Mouse (Mus musculus): Measurements from ENCODE around the gene Sdad1. TPM values are rescaled to one million over a fixed set of nuclear protein-coding genes. Genes with fewer than 3 reads are reported as not detected.

Sdad1 gene
- total RNA-seq, 2 experiments from 2014 or later: 41.2 to 84.2 TPM

DNA sequence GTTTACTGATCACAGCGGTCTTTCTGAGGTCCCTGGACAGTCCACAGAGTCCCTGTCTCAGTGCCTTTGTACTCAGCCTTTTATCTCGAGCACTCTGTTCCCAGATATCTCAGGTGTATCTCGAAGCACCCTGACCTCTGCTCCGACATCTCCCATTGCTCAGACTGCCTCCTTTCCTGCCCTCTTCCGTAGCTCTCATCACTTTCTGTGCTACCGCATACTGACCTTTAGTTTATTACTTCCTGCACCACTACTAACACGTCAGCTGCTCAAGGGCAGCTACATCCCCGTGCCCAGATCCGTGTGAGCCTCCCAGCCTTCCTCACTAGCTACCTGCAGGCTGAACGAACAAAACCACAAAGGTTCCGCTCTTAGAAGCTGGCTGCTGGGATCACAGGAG, 61.7 kb downstream of the Sdad1 start:
- no peak for ATAC-seq (replicated peaks; ENCODE audit: poor library complexity, severe bottlenecking)

DNA sequence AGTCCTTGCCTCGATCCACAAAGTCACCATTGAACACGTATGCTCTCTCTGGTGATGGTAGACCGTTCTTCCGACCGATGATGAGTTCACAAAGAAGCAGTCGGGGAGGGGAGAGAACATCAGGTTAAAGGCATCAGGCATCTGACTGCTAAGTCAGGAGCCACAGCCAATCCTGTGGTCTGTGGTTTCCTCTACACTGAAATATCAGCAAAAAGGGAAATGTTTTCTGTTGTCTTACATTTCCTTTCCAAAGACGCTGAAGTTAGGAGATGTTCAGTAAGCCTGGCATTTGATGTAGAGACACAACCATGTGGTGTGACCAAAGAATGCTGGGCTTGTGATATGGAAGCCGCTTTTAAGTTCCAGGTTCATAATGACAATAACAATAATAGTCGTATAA, 64.8 kb downstream of the Sdad1 start:
- ATAC-seq (replicated peaks; ENCODE audit: poor library complexity, severe bottlenecking): peak; percentile 97

DNA sequence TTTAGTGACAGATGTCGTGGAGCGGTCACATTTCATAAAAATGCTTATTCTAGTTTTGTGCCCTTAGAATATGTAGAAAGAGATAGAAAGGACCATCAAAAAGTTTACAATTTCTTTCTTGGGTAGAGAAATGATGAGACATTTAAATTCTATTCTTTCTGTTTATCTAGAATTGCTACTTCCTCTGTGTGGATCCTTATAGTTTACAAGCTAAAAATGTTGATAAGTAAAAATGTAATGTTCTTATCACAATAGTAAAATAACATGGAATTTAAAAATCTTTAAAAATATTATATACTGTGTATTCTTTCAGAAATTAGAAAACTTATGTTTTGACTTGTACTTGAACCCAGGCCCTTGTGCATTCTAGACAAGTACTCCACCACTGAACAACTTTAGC, 65.4 kb downstream of the Sdad1 start:
- no peak for ATAC-seq (replicated peaks; ENCODE audit: poor library complexity, severe bottlenecking)

DNA sequence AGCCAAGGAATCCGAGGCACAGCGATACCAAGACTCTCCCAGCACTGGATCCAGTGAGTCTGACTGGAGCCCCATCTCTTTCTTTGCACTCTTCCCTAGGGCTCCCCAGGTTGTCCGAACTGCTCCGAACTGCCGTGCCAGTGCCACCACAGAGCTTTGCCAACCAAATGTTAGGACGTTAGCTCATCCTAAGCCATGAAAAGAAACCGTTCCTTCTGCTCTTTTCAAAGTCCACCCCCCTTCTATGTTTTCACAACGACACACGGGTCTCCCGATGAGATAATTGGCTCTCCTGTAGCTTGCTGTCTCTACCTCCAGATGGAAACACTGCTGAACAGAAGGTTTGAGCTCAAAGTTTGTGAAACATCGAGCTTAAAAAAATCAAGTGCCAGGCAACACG, 69.5 kb downstream of the Sdad1 start:
- no peak for ATAC-seq (replicated peaks; ENCODE audit: poor library complexity, severe bottlenecking)

DNA sequence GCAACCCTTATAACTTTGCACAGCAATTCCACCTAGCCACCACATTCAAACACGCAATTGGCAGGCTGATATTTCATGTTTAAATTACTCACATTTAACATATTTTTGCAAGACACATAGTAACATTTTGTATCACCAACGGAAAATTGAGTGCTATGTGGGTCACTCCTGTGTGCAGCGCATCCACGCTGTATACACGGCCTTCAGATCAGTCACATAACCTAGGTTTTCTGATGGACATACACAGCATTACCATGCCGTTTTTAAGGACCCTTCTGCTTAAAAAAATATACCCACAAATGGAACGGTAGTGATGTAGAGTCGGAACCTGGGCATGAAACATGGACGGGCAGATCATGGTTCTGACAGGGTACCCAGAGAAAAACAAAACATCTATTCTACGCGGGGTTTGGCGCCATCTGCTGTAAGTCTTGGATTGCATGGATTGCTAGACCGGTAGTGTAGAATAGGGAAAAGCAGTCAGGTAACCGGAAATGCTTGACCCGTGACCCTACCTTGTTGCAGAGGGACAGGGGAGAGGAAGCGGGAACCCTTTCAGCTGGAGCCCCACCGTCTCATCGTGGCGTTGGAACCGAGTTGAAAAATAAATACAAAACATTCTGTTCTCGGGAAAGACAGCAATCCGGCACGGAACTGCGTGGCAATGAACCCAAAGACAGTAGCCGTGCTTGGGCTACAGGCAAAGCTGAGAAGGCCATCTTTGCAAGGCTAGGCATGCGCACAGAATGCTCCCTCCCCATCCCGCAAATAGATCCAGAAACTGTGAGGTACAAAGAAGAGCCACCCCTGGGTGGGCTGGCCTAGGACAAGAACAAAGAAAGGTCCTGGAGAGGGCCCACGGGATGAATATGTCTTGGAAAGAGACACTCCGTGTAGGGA, 70.7 kb downstream of the Sdad1 start:
- peak; percentile 49 for ATAC-seq (replicated peaks; ENCODE audit: poor library complexity, severe bottlenecking)

DNA sequence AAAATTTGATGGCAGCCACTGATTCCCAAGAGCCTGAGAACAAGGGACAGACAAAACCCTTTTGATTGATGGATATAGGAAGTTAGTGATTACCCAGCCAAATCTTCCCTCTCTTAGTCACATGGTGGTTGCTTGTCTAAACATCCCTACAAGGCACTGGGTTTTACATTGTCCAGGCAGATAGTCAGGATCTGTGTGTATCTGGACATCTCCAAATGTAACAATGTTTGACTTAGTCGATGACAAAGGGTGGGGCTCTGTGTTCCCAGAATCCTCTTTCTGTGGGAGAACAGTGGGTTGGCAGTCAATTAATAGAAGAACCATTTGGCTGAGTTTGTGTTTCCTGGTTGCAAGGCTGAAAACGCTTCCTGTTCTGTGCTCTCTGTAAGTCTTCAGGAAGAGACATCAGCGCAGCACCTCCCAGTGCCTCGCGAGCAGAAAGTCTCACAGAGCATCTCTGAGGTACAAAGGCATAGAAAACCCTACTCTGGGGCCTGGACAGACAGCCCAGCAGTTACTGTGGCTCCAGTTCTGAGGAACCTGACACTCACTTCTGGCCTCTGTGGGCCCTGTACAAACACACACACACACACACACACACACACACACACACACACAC, 75.2 kb downstream of the Sdad1 start:
- no peak for ATAC-seq (replicated peaks; ENCODE audit: poor library complexity, severe bottlenecking)

Other genes with a start within 250 kb of the Sdad1 start
- gene G3bp2, start 226.8 kb downstream of the Sdad1 start, total RNA-seq (2014; fragmentation: Nextera tagmentation): 89.7 and 90.9 TPM in 2 replicates
- gene G3bp2, start 226.8 kb downstream of the Sdad1 start, total RNA-seq (2017): 126 and 130 TPM in 2 replicates
- gene Uso1, start 172.5 kb downstream of the Sdad1 start, total RNA-seq (2014; fragmentation: Nextera tagmentation): 49.7 and 51.3 TPM in 2 replicates
- 23.7 and 28.1 TPM in 2 replicates for gene Uso1, start 172.5 kb downstream of the Sdad1 start, total RNA-seq (2017)
- not detected in 2 replicates for gene U90926, start 95.1 kb downstream of the Sdad1 start, total RNA-seq (2014; fragmentation: Nextera tagmentation)
- not detected in 2 replicates for gene U90926, start 95.1 kb downstream of the Sdad1 start, total RNA-seq (2017)
- not detected in 2 replicates for gene Ppef2, start 54.2 kb downstream of the Sdad1 start, total RNA-seq (2014; fragmentation: Nextera tagmentation)
- not detected in 2 replicates for gene Ppef2, start 54.2 kb downstream of the Sdad1 start, total RNA-seq (2017)
- gene Naaa, start 32.3 kb downstream of the Sdad1 start, total RNA-seq (2014; fragmentation: Nextera tagmentation): 5.8 and 17.9 TPM in 2 replicates
- 7.2 and 11.9 TPM in 2 replicates for gene Naaa, start 32.3 kb downstream of the Sdad1 start, total RNA-seq (2017)
- not detected in 2 replicates for gene Cxcl9, start 17.6 kb upstream of the Sdad1 start, total RNA-seq (2014; fragmentation: Nextera tagmentation)
- 0.22 and 0.52 TPM in 2 replicates for gene Cxcl9, start 17.6 kb upstream of the Sdad1 start, total RNA-seq (2017)
- gene Art3, start 21.3 kb upstream of the Sdad1 start, total RNA-seq (2014; fragmentation: Nextera tagmentation): 1.1 TPM in 1 of 2 replicates, not detected in the other
- 4.8 TPM in 1 of 2 replicates, not detected in the other for gene Art3, start 21.3 kb upstream of the Sdad1 start, total RNA-seq (2017)
- not detected in 2 replicates for gene Cxcl10, start 38.4 kb upstream of the Sdad1 start, total RNA-seq (2014; fragmentation: Nextera tagmentation)
- 4.6 and 18.8 TPM in 2 replicates for gene Cxcl10, start 38.4 kb upstream of the Sdad1 start, total RNA-seq (2017)
- 45.1 and 73.9 TPM in 2 replicates for gene Nup54, start 124.7 kb upstream of the Sdad1 start, total RNA-seq (2014; fragmentation: Nextera tagmentation)
- gene Nup54, start 124.7 kb upstream of the Sdad1 start, total RNA-seq (2017): 82.6 and 103 TPM in 2 replicates
- 17.2 and 20.9 TPM in 2 replicates for gene Scarb2, start 196.4 kb upstream of the Sdad1 start, total RNA-seq (2014; fragmentation: Nextera tagmentation)
- 41.2 and 43.1 TPM in 2 replicates for gene Scarb2, start 196.4 kb upstream of the Sdad1 start, total RNA-seq (2017)
- not detected in 2 replicates for gene Fam47e, start 244.6 kb upstream of the Sdad1 start, total RNA-seq (2014; fragmentation: Nextera tagmentation)
- not detected in 2 replicates for gene Fam47e, start 244.6 kb upstream of the Sdad1 start, total RNA-seq (2017)